Mouse (Mus musculus): ENCODE measurements around the gene Pdxdc1.

DNA sequence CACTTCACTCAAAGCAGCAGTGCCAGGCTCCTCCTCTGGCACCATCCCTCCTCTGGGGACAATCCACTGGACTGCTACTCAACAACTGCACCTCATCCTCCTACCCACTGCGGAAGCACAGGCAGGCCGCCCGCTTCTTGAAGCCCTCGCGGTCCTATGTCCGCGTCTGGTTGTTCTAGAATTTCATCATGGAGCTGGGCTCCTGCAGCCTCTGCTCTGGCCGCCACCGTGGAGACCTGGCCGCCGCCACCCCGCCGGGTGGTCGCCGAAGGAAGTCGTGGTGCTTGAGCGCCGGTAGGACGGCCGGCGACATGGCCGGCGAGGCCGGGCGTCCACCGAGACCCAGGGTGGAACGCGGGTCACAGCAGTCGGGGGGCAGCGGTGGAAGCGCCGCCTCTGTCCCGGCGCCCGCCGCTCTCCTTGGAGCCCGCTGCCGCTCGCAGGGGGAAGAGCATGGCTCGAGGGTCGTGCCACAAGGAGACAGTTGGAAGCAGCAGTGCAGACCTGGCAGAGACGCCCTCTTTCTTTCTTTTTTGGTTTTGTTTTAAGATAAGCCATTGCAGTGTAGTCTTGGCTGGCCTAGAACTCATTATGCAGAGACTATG is 34.9 kb downstream of the Pdxdc1 start:
- no peak for TF ChIP-seq POLR2A (IDR thresholded peaks at IDR 0.05; ENCODE audit: insufficient read length, low read depth)
- TF ChIP-seq MAX (IDR thresholded peaks at IDR 0.05; ENCODE audit: low read depth) = no peak
- TF ChIP-seq USF1 (IDR thresholded peaks at IDR 0.05; ENCODE audit: low read depth) = no peak
- TF ChIP-seq MYOG (IDR thresholded peaks at IDR 0.05; ENCODE audit: control insufficient read depth in 1 of 3, insufficient read depth in 1 of 3, insufficient read length in 2 of 3, low read depth in 2 of 3) = no peak
- no peak for TF ChIP-seq E2F4 (IDR thresholded peaks at IDR 0.05; ENCODE audit: insufficient read depth)
- no peak for TF ChIP-seq POLR2AphosphoS2 (IDR thresholded peaks at IDR 0.05; ENCODE audit: insufficient read length, low read depth)
- no peak for TF ChIP-seq MYOD1 (IDR thresholded peaks at IDR 0.05; ENCODE audit: control insufficient read depth in 1 of 3, insufficient read length in 2 of 3, low read depth in 2 of 3)
- no peak for TF ChIP-seq REST (IDR thresholded peaks at IDR 0.05; ENCODE audit: insufficient read depth, insufficient read length)
- TF ChIP-seq TCF3 (IDR thresholded peaks at IDR 0.05; ENCODE audit: insufficient read length, low read depth) = no peak
- no peak for TF ChIP-seq SRF (IDR thresholded peaks at IDR 0.05; ENCODE audit: control insufficient read depth, insufficient read length, low read depth)
